ENCODE assay signal across 9 mouse cellular contexts in the genomic region with DNA sequence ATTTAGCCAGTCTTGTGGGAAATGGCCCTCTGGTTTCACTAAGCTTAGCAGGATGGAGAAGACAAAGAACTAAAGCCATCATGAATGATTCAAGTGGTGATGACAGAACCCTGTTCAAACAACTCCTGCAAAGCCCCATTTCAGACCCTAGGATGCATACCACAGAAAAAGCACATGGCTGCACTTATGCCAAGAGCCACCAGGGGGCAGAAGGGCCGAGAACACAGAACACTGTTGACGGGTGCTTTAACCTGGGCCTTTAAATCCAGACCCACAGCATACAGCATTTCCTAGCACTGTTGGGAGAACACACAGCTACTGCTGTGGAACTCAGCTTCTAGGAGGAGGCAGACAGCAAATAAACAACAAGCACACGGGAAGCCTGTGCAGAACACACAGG. TPM values are rescaled to one million over a fixed set of nuclear protein-coding genes. Genes with fewer than 3 reads are reported as not detected.
A peak's percentile ranks its signal among the peaks of the same experiment; 100 is the strongest.
DNase-seq lines count a peak whose midpoint lies in the region; ATAC-seq and TF ChIP-seq lines count a peak whose summit lies in the region.
"Had no signal": no experiment of that assay in that cellular context is flagged by ENCODE, and none has a peak within 500 bp of the region (broad histone marks: within the 10 kb centered on the region; RNA-seq: fewer than 3 reads in every experiment).

No protein-coding gene starts in this region.

- no peaks in the 10 kb centered on the region for H3K9me3 ChIP-seq in kidney, embryonic 14.5 days (ENCODE audit: control insufficient read depth, low read length)
- H3K9me3 ChIP-seq in liver, embryonic 12.5 days (replicated peaks) = no peaks in the 10 kb centered on the region
- H3K9me3 ChIP-seq: limb, embryonic 15.5 days had no signal

- no peak for TF ChIP-seq EP300 in heart, adult 2 months (IDR thresholded peaks at IDR 0.05; ENCODE audit: insufficient read depth, low read depth, low read length)

- H3K9ac ChIP-seq in heart, adult 2 months (ENCODE audit: low read depth, low read length) = no peak overlapping the region
- no peak overlapping the region for H3K9ac ChIP-seq in kidney, embryonic 14.5 days (ENCODE audit: low read depth, low read length)
- H3K9ac ChIP-seq in liver, embryonic 12.5 days = no peak overlapping the region
- H3K9ac ChIP-seq: limb, embryonic 15.5 days had no signal

- no peaks in the 10 kb centered on the region for H3K27me3 ChIP-seq in heart, adult 2 months (ENCODE audit: control insufficient read depth, insufficient read depth, low read length)
- H3K27me3 ChIP-seq in cerebellum, adult 2 months (ENCODE audit: control insufficient read depth, insufficient read depth, low read length) = no peaks in the 10 kb centered on the region
- H3K27me3 ChIP-seq in kidney, embryonic 14.5 days (ENCODE audit: control insufficient read depth, insufficient read depth, low read length) = no peaks in the 10 kb centered on the region
- no peaks in the 10 kb centered on the region for H3K27me3 ChIP-seq in liver, embryonic 12.5 days (replicated peaks)
- H3K27me3 ChIP-seq: limb, embryonic 15.5 days had no signal

- H3K36me3 ChIP-seq in heart, adult 2 months (ENCODE audit: control insufficient read depth, insufficient read depth, low read length) = no peaks in the 10 kb centered on the region
- peaks cover 73% of the 10 kb centered on the region for H3K36me3 ChIP-seq in kidney, embryonic 14.5 days (ENCODE audit: control insufficient read depth, insufficient read depth, low read length)
- H3K36me3 ChIP-seq in liver, embryonic 12.5 days = peaks cover 92% of the 10 kb centered on the region

- H3K4me3 ChIP-seq in heart, adult 2 months = no peak overlapping the region
- no peak overlapping the region for H3K4me3 ChIP-seq in cerebellum, adult 2 months (replicated peaks; ENCODE audit: insufficient read depth, low read depth, low read length)
- no peak overlapping the region for H3K4me3 ChIP-seq in kidney, embryonic 14.5 days (ENCODE audit: low read length)
- H3K4me3 ChIP-seq in liver, embryonic 12.5 days = no peak overlapping the region
- H3K4me3 ChIP-seq: limb, embryonic 15.5 days had no signal

- no peaks in the 10 kb centered on the region for H3K79me2 ChIP-seq in heart, adult 2 months (replicated peaks; ENCODE audit: control insufficient read depth, insufficient read depth, low read length)

- no peak overlapping the region for H3K4me2 ChIP-seq in kidney, embryonic 14.5 days (replicated peaks; ENCODE audit: low read depth, low read length)
- H3K4me2 ChIP-seq in liver, embryonic 12.5 days = no peak overlapping the region
- H3K4me2 ChIP-seq: limb, embryonic 15.5 days had no signal

- TF ChIP-seq POLR2A in heart, adult 2 months (IDR thresholded peaks at IDR 0.05; ENCODE audit: insufficient read depth, low read depth, low read length) = no peak
- no peak for TF ChIP-seq POLR2A in cerebellum, adult 2 months (IDR thresholded peaks at IDR 0.05; ENCODE audit: borderline replicate concordance, insufficient read depth, low read length)

- H3K4me1 ChIP-seq in heart, adult 2 months (ENCODE audit: control insufficient read depth, insufficient read depth, low read length) = no peaks in the 10 kb centered on the region
- H3K4me1 ChIP-seq in cerebellum, adult 2 months (ENCODE audit: control insufficient read depth, insufficient read depth, low read length) = no peaks in the 10 kb centered on the region
- no peaks in the 10 kb centered on the region for H3K4me1 ChIP-seq in kidney, embryonic 14.5 days (ENCODE audit: control insufficient read depth, insufficient read depth, low read length)
- peaks cover 4% of the 10 kb centered on the region for H3K4me1 ChIP-seq in liver, embryonic 12.5 days
- H3K4me1 ChIP-seq: limb, embryonic 15.5 days had no signal

- intact Hi-C loops in heart, adult 2 months (cut with DNase I) = no loop called here

- DNase-seq in heart, adult 2 months = peak; percentile 35 to 67
- no peak for DNase-seq in heart, adult 11 months
- DNase-seq in Muller cell, postnatal 12 days (ENCODE audit: inconsistent ontology term) = peak; percentile 47
- peak; percentile 49 to 54 for DNase-seq in cerebellum, adult 2 months
- peak; percentile 29 to 52 for DNase-seq in frontal cortex, postnatal 25 days (ENCODE audit: low spot score in 2 of 2)
- peak; percentile 68 for DNase-seq in retina, postnatal 1 day

- peak; percentile 88 for TF ChIP-seq CTCF in heart, adult 2 months (IDR thresholded peaks at IDR 0.05)
- TF ChIP-seq CTCF in cerebellum, adult 2 months (IDR thresholded peaks at IDR 0.05; ENCODE audit: borderline replicate concordance, insufficient read depth, low read depth, low read length) = peak; percentile 66

- H3K27ac ChIP-seq in heart, adult 2 months = no peak overlapping the region
- H3K27ac ChIP-seq in cerebellum, adult 2 months (ENCODE audit: insufficient read depth, low read length) = no peak overlapping the region
- H3K27ac ChIP-seq in kidney, embryonic 14.5 days (ENCODE audit: low read depth, low read length) = no peak overlapping the region
- H3K27ac ChIP-seq in liver, embryonic 12.5 days = 0 out of 2 replicates have a peak overlapping the region, but pooled peaks have one; percentile 45
- H3K27ac ChIP-seq: limb, embryonic 15.5 days had no signal

- ATAC-seq in kidney, embryonic 14.5 days (ENCODE audit: low FRiP score, low TSS enrichment) = peak; percentile 20; the same call in 1 of the 2 replicates
- ATAC-seq in liver, embryonic 12.5 days = peak; percentile 80

- WGBS in heart, adult 2 months = 32% methylated on average over 3 of the region's 3 CpGs
- WGBS in cerebellum, adult 2 months = 26% methylated on average over 3 of the region's 3 CpGs
- 35% methylated on average over 3 of the region's 3 CpGs for WGBS in kidney, embryonic 14.5 days
- 33% methylated on average over 3 of the region's 3 CpGs for WGBS in liver, embryonic 12.5 days (ENCODE audit: insufficient replicate concordance)

RNA-seq across cellular contexts. Expression of gene Kctd3, which starts 27.6 kb away (rescaled TPM):
- 10 to 100 TPM; 13.6 to 14.9 TPM for total RNA-seq in heart, adult 2 months (2021)
- 13.2 and 16.7 TPM in 2 replicates for polyA plus RNA-seq in heart, adult 2 months (2012; rRNA removed)
- polyA plus RNA-seq in cerebellum, adult 2 months (2012; rRNA removed) = 96.6 and 99.9 TPM in 2 replicates
- polyA plus RNA-seq in kidney, embryonic 14.5 days (2014; fragmentation: Nextera tagmentation; extraction: Ambion mirVana) = 20.0 and 35.6 TPM in 2 replicates
- 18.2 and 18.3 TPM in 2 replicates for polyA plus RNA-seq in liver, embryonic 12.5 days (2016; fragmentation: Nextera tagmentation; extraction: Ambion mirVana)
